Mouse (Mus musculus): ENCODE results near the gene Il9. TPM values are rescaled to one million over a fixed set of nuclear protein-coding genes. Genes with fewer than 3 reads are reported as not detected.

The Il9 gene
- polyA plus RNA-seq, 2 experiments from 2014 or later, result not detected

GRCm38 (mm10) chr13:56471211-56471610, 10.8 kb downstream of the Il9 start:
- no peak for ATAC-seq

- ATAC-seq, result no peak
These were observed 13.5 kb downstream of the Il9 start for GRCm38 (mm10) chr13:56468536-56468935.

DNA sequence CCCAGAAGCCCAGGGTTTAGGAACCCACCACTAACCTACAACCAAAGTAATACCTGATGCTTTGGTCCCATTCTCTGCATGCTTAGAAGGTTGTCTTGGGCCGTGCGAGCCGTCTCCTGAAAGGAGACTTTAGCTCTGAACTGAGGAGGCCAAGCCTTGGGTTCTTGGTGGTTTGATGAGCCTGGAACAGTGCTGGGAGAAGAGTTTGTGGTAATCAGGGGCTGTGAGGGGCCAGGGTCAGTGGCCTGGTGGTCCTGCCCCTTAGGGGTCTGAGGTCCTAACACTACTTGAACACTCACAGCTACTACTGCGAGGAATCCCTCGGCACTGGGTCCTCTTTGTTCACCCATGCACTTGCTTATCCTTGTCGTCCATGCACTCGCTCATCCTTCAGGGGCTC, 14.3 kb downstream of the Il9 start:
- no peak for ATAC-seq

- no peak for ATAC-seq
These were observed 18.3 kb downstream of the Il9 start for GRCm38 (mm10) chr13:56463750-56464149.

- no peak for ATAC-seq
These were observed 18.8 kb downstream of the Il9 start for GRCm38 (mm10) chr13:56463261-56463660.

- no peak for ATAC-seq
These were observed 19.3 kb downstream of the Il9 start for GRCm38 (mm10) chr13:56462791-56463190.

GRCm38 (mm10) chr13:56461460-56461859, 20.6 kb downstream of the Il9 start:
- no peak for ATAC-seq

DNA sequence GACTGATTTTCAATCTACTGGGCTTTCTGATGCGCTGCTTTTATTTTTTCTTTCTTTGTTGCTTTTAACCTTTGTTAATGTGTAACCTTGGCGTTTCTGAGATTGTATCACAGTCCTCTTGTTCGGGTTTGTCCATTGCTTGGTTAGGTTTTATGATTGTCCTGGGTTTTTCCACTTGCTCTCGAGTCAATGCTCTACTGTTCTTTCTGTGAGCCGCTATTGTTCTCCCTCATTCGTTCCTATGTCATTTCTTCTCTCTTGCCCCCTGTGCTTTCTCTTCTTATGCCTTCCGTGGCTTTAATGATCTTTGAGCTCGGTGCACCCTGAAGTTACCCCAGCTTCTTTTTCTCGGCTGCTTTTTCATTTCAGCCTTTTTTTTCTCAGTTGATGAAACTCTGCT, 24.0 kb downstream of the Il9 start:
- ATAC-seq, result no peak

DNA sequence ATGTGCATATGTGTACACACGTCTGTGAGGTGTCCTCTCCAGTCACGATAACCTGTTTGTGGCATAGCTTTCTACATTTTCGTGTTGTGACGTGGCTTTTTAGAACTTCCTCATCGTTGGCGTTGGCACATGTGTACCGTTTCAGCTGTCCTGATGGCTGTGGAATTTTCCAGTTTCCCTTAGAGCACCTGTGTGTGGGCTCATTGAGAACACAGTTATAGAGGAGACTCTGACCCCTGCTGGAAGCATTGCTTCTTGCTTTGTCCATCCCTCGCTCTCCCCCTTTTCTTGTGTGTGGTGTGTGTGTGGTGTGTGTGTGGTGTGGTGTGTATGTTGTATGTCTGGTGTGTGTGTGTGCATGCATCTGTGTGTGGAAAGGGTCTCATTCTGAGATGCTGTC, 32.0 kb downstream of the Il9 start:
- no peak for ATAC-seq

DNA sequence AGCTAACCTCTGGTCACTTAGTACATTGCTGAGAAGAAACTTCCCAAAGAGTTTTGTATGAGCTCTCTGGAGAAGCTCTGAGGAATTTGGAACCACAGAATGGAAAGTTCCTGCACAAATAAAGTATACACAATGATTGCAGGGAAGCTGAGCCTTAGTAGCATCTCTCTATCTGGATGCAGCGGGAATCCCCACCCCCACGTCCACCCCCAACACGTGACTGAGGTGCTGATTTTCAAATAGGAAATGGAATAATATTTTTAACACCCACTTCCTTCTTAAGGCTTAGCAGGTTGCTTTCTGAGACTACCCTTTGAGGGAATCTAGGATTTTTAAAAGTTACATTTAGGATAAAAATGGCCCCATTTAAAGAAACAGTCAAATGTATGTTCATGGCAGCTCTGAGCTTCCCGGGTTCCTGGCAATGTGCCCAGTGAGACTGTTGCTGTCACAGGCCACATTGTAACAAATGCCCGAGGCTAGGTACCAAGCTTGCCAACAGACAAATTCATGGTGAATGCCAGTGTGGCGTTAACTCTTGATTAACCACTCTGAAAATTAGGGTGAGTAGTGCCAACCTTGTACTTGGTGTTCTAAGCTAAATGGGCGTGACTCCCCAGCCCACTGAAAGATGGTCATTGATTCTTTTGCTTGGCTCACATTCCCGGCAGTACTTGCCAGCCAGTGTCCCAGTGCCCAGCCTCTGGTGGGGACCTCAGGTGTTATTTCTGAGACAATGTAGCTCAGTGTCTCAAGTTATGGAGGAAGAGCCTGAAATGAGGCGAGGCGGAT, 32.6 kb downstream of the Il9 start:
- ATAC-seq, result no peak

- ATAC-seq, result no peak
These were observed 37.0 kb downstream of the Il9 start for GRCm38 (mm10) chr13:56444996-56445395.

DNA sequence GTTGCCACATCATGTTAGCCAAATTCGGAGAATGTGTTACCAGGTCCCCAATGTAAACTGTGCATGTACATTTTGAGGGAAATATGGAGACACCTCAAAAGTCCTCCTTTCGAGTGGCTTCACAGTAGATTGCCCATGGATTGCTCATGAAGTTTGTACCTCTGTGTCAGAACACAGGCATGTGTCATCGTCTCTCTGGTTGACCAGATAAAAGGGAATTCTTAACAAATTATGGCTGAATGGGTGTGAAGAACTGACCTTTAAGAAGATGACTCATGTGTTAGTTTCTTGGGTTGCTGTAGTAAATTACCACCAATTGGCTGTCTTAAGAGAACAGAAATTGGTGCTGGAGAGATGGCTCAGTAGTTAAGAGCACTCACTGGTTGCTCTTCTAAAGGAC, 37.9 kb downstream of the Il9 start:
- no peak for ATAC-seq

- ATAC-seq, result no peak
These were observed 38.6 kb downstream of the Il9 start for GRCm38 (mm10) chr13:56443411-56443810.

DNA sequence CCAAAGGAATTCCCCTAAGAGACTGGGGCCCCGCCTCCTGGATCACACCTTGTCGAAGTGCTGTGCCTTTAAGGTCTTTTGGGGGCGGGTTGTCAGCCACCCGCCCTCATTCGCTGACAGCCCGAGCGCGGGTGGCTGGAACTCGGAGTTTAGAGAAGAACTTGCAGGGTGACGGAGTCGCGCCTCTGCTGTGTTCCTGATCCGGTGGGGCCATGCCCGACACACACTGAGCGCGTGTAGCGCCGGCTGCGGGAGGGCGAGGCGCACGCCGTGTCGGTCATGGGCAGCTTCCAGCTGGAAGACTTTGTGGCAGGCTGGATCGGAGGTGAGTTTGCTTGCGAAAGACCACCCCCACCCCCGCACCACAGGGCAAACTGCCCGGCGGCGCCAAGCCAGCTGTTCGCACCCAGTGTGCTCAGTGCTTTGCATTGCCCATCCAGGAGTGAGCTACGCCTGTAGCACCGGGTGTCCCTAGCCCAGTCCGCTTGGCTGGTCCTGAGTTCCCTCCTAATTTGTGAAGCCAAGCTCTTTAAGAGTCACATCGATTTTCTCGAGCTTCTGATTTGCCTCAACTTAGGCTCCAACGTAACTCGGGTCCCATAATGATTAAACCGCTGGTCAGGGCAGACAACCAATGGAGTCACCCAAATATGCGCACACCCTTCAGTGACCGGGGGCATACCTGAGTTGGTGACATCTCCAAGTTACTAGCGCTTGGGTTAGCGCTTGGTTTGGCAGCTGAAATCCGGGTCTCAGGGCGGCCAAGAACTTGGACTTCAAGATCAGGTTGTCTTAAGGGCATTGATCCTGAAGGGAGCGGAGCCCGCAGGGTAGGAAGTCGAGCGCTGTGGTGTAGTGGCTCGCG, 43.6 kb downstream of the Il9 start, which contains the start of gene Slc25a48:
Gene Slc25a48 (plus strand): TSS at position 145 of the 865 bp plus-strand sequence.
- ATAC-seq, result no peak

DNA sequence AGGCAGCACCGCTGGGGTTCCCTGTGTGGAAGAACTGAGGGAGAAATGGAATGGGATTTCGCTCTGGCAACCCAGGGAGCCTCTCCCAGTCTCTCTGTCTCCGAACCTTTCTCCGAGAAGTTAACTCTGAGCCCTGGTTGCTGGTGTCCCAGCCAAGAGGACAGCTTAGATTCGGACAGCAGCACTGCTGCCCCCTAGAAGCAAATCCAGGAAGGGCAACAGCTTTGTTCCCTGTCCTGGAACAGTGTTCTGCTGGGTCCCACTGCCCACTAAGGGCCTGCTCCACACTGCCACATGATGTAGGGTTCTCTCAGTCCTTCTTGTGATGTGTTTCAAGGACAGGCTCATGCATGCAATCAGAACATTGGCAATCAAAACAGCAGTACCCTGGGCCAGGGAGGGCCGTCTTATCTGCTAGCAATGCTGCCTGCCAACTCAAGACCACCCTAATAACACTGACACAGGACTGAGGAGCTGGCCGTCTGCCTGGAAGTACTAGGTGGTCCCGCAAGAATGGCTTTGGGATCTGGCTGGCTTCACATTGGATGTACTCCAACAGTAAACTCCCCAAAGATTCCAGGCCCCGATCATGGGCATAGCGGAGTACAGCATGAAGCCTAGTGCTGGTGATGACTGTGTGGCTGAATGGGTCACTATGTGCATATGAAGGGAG, 46.3 kb downstream of the Il9 start:
- ATAC-seq, result no peak

- ATAC-seq, result no peak
These were observed 47.7 kb downstream of the Il9 start for GRCm38 (mm10) chr13:56434311-56434751.

DNA sequence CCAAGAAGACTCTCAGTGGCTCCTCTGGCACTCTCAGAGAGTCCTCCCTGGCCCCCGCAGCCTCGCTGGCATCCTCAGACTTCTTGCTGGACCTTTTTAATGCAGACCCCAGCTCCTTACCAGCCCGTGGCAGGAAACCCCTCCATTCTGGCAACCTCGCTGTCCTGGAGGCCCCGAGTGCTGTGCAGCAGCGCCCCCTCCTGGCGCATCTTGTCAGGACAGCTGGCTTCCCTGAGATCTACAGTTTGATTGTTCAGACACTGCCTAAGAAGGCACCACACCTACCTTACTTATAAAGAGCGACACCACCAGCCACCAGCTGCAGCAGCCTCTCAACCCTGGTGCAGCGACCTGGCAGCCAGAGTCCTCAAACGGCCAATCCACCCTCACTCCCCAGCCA, 48.6 kb downstream of the Il9 start:
- ATAC-seq, result no peak

DNA sequence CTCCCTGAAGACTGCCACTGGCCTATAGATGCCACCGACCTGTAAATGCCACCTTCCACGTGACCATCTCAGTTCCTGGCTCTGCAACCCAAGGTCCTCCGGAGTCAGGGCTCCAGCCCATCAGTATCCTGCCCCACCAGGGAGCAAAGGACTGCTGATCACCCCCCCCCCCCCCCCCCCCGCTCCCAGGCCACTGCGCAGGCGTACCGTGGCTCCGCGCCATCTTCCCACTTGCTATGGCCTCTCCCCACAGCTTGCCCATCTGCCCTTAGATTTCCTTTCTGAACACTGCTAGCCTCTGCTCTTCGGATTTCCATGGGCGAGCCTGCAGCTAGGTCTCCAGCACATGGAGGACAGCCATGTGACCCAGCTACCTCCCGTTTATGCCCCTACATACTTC, 49.5 kb downstream of the Il9 start:
- no peak for ATAC-seq

Other genes with a start within 250 kb of the Il9 start
- gene Neurog1, start 230.1 kb downstream of the Il9 start, polyA plus RNA-seq (2017; shearing (Covaris generic)), result not detected
- not detected for gene Cxcl14, start 185.7 kb downstream of the Il9 start, polyA plus RNA-seq (2017; shearing (Covaris generic))
- not detected for gene Gm3045, start 55.7 kb downstream of the Il9 start, polyA plus RNA-seq (2017; shearing (Covaris generic))
- gene Slc25a48, start 43.9 kb downstream of the Il9 start, polyA plus RNA-seq (2017; shearing (Covaris generic)), result not detected
- gene Fbxl21, start 40.2 kb upstream of the Il9 start, polyA plus RNA-seq (2017; shearing (Covaris generic)), result 1 to 10 TPM; 1.6 to 2.2 TPM
- not detected for gene Lect2, start 66.3 kb upstream of the Il9 start, polyA plus RNA-seq (2017; shearing (Covaris generic))
- gene Tgfbi, start 127.3 kb upstream of the Il9 start, polyA plus RNA-seq (2017; shearing (Covaris generic)), result under 1 TPM; 0.40 to 0.75 TPM
- gene Smad5, start 220.8 kb upstream of the Il9 start, polyA plus RNA-seq (2017; shearing (Covaris generic)), result 10 to 100 TPM; 10.3 to 10.7 TPM